Mouse (Mus musculus) stomach, embryonic 15.5 days (tissue): Measurements from ENCODE around the gene Nup85. TPM values are rescaled to one million over a fixed set of nuclear protein-coding genes. Genes with fewer than 3 reads are reported as not detected.

Experiments used
- ATAC-seq: fragments of 200-750 bp; cut with Nextera tagmentation; 2 replicates; pipeline ENCODE4 v1.8.0; 2017; ENCODE audit warnings: low read depth, moderate number of reproducible peaks, moderate TSS enrichment; ENCODE audit not compliant: insufficient read depth, low FRiP score
- H3K27ac ChIP-seq: fragments of 300-500 bp; sonication (generic); 2 replicates; pipeline ENCODE4 v1.5.1; 2015; ENCODE audit warnings: mild to moderate bottlenecking, inconsistent platforms
- H3K27me3 ChIP-seq: fragments of 300-500 bp; sonication (generic); replicated peaks from 2 replicates; pipeline ENCODE4 v1.6.1; 2015; ENCODE audit warnings: inconsistent platforms
- H3K36me3 ChIP-seq: fragments of 300-500 bp; sonication (generic); 2 replicates; pipeline ENCODE4 v1.6.1; 2015; ENCODE audit warnings: inconsistent platforms
- H3K4me1 ChIP-seq: fragments of 300-500 bp; sonication (generic); 2 replicates; pipeline ENCODE4 v1.6.1; 2015; ENCODE audit warnings: inconsistent platforms
- H3K4me2 ChIP-seq: fragments of 300-500 bp; sonication (generic); 2 replicates; pipeline ENCODE4 v1.6.1; 2015; ENCODE audit warnings: mild to moderate bottlenecking, inconsistent platforms
- H3K4me3 ChIP-seq: fragments of 300-500 bp; sonication (generic); replicated peaks from 2 replicates; pipeline ENCODE4 v1.5.1; 2015; ENCODE audit warnings: inconsistent platforms
- H3K9ac ChIP-seq: fragments of 300-500 bp; sonication (generic); 2 replicates; pipeline ENCODE4 v1.6.1; 2015; ENCODE audit warnings: inconsistent platforms
- H3K9me3 ChIP-seq: fragments of 300-500 bp; sonication (generic); 2 replicates; pipeline ENCODE4 v1.6.1; 2016; ENCODE audit warnings: inconsistent platforms
- WGBS: fragments of 180-500 bp; shearing (Covaris S2); methylation state at CpG from one replicate; pipeline ENCODE4 v1.1.7; 2015; 5-methylcytosine and 5-hydroxymethylcytosine counted together
- polyA plus RNA-seq: library from polyadenylated mRNA; unstranded; fragments of >200 nt; fragmentation: Nextera tagmentation; extraction: Ambion mirVana; gene quantifications from 2 replicates; pipeline ENCODE4 v1.2.1, GENCODE M21; 2015

Gene Nup85
- polyA plus RNA-seq, 1 experiment from 2014 or later, result 181 TPM

GRCm38 (mm10) chr11:115606733-115607132, 42.5 kb downstream of the Nup85 start:
- Histone ChIP-seq H3K27ac (no peak overlapping the region), H3K4me1 (peaks cover 27% of the 10 kb centered on the region), H3K4me3 (no peak overlapping the region), H3K9ac (no peak overlapping the region), H3K9me3 (no peaks in the 10 kb centered on the region), H3K4me2 (no peak overlapping the region), H3K27me3 (no peaks in the 10 kb centered on the region), H3K36me3 (peaks cover 32% of the 10 kb centered on the region)
- ATAC-seq, result no peak
- 93% methylated on average over 18 of the region's 18 CpGs for WGBS

- Histone ChIP-seq H3K9ac (no peak overlapping the region), H3K4me1 (peaks cover 27% of the 10 kb centered on the region; the same call in 1 of the 2 replicates), H3K4me2 (no peak overlapping the region), H3K9me3 (no peaks in the 10 kb centered on the region), H3K27ac (no peak overlapping the region), H3K27me3 (no peaks in the 10 kb centered on the region), H3K36me3 (peaks cover 32% of the 10 kb centered on the region), H3K4me3 (no peak overlapping the region)
- ATAC-seq, result no peak
- 76% methylated on average over 23 of the region's 23 CpGs for WGBS
Measured at GRCm38 (mm10) chr11:115608421-115609399, 44.5 kb downstream of the Nup85 start.

- H3K27ac ChIP-seq, result no peak overlapping the region
- H3K4me2 ChIP-seq, result no peak overlapping the region
- WGBS, result 59% methylated on average over 3 of the region's 3 CpGs
- no peak for ATAC-seq
- peaks cover 26% of the 10 kb centered on the region; the same call in 1 of the 2 replicates for H3K4me1 ChIP-seq
- no peaks in the 10 kb centered on the region for H3K9me3 ChIP-seq
- H3K36me3 ChIP-seq, result peaks cover 32% of the 10 kb centered on the region
- no peak overlapping the region for H3K4me3 ChIP-seq
- H3K27me3 ChIP-seq, result no peaks in the 10 kb centered on the region
- H3K9ac ChIP-seq, result no peak overlapping the region
Measured at GRCm38 (mm10) chr11:115609576-115609975, 45.3 kb downstream of the Nup85 start.

GRCm38 (mm10) chr11:115611173-115611572, 46.9 kb downstream of the Nup85 start:
- ATAC-seq, result no peak
- H3K27me3 ChIP-seq, result no peaks in the 10 kb centered on the region
- H3K4me2 ChIP-seq, result no peak overlapping the region
- 67% methylated on average over 6 of the region's 6 CpGs for WGBS
- no peaks in the 10 kb centered on the region for H3K9me3 ChIP-seq
- no peak overlapping the region for H3K27ac ChIP-seq
- peaks cover 19% of the 10 kb centered on the region; the same call in 1 of the 2 replicates for H3K4me1 ChIP-seq
- no peak overlapping the region for H3K9ac ChIP-seq
- 0 out of 2 replicates have a peak overlapping the region, but pooled peaks have one; percentile 79 for H3K4me3 ChIP-seq
- H3K36me3 ChIP-seq, result peaks cover 26% of the 10 kb centered on the region

- H3K27ac ChIP-seq, result peak overlapping the region; percentile 98
- peak overlapping the region; percentile 81 for H3K9ac ChIP-seq
- H3K27me3 ChIP-seq, result no peaks in the 10 kb centered on the region
- peaks cover 18% of the 10 kb centered on the region for H3K36me3 ChIP-seq
- H3K4me1 ChIP-seq, result peaks cover 19% of the 10 kb centered on the region; the same call in 1 of the 2 replicates
- H3K4me2 ChIP-seq, result peak overlapping the region; percentile 91
- under 1% methylated on average over 13 of the region's 13 CpGs for WGBS
- H3K9me3 ChIP-seq, result no peaks in the 10 kb centered on the region
- peak overlapping the region; percentile 79 for H3K4me3 ChIP-seq
- peak; percentile 5 for ATAC-seq
Measured at GRCm38 (mm10) chr11:115612059-115612409, 47.8 kb downstream of the Nup85 start.

DNA sequence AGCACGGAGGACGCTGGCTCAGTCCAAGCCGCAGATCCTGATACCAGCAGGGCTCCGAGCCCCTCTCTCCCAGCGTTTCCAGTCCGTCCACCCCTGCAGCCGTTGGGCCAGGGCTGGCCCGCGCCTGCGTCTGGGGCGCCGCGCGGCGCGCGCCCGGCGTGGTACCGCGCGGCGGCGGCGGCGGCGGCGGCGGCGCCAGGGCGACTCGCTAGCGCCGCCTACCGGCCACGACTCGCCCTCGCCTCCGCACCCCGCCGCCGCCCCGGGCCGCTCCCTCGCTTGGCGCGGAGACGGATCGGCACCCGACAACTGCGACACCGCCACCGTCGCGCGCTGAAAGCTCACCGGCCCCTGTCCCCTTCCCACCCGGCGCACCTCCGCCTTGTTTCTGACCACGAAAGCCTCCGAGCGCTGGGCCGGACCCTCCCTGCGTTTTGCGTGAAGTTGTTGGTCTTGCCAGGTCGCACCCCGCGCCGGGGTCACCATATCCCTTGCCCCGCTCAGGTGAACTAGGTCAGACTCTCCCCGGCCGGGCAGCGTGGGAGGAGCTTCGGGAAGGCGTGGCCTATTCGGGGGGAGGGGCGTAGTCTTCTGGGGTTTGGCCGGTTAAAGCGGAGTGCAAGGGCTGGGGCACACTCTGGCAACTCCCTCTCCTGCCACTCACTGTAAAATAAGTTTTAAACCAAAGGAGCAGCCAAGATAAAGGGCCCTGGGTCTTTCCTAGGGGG, 48.3 kb downstream of the Nup85 start, which contains the start of gene Mif4gd:
Mif4gd (minus strand) TSS at position 560 of the 728 bp plus-strand sequence.
- no peaks in the 10 kb centered on the region for H3K27me3 ChIP-seq
- peak; percentile 84 for ATAC-seq
- H3K36me3 ChIP-seq, result peaks cover 18% of the 10 kb centered on the region; the same call in 1 of the 2 replicates
- H3K4me2 ChIP-seq, result peak within 1 kb of the TSS; percentile 91
- H3K9ac ChIP-seq, result peak within 1 kb of the TSS; percentile 81
- under 1% methylated on average over 68 of the region's 80 CpGs for WGBS
- H3K27ac ChIP-seq, result peak within 1 kb of the TSS; percentile 98
- H3K4me1 ChIP-seq, result peaks cover 19% of the 10 kb centered on the region; the same call in 1 of the 2 replicates
- no peaks in the 10 kb centered on the region for H3K9me3 ChIP-seq
- H3K4me3 ChIP-seq, result peak within 1 kb of the TSS; percentile 79

DNA sequence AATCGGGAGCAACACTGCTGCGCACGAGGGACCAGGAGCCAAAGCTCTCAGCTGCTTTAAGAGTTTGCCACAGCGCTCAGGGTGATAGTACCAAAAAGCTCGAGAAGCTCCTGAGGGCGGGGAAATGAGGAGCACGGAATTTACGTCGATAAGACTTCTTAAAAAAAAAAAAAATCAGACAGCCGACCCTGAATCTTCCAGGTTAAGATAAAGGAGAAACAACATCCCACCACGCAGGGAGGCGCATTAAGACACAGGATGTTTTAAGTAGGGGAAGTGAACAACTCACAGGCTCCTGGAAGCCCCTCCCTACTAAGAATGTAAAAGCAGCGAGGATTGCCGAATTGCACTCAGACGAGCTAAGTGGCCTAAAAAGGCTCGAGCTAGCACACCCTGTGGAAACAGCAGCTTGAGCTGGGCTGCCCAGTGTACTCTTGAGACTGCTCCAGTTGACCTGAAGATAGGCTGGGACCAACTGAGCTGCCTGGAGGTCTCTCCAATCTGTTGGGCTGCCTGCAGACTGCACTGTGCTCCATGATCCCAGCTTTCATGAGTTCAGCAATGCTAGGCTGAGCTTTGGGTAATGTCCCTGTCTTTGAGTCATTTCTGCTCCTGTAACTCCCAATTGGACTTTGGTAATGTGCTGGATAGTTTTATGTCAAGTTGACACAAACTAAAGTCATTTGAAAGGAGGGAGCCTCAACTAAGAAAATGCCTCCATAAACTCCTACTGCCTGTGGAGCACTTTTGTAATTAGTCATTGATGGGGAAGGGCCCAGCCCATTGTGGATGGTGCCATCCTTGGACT, 49.1 kb downstream of the Nup85 start:
- peaks cover 14% of the 10 kb centered on the region; the same call in 1 of the 2 replicates for H3K36me3 ChIP-seq
- H3K4me3 ChIP-seq, result peak overlapping the region; percentile 79
- no peaks in the 10 kb centered on the region for H3K27me3 ChIP-seq
- H3K9ac ChIP-seq, result peak overlapping the region; percentile 81
- WGBS, result 0% methylated on average over 16 of the region's 16 CpGs
- H3K27ac ChIP-seq, result peak overlapping the region; percentile 98
- ATAC-seq, result no peak
- peaks cover 19% of the 10 kb centered on the region; the same call in 1 of the 2 replicates for H3K4me1 ChIP-seq
- peak overlapping the region; percentile 91 for H3K4me2 ChIP-seq
- H3K9me3 ChIP-seq, result no peaks in the 10 kb centered on the region

- H3K4me2 ChIP-seq, result no peak overlapping the region
- H3K9me3 ChIP-seq, result no peaks in the 10 kb centered on the region
- H3K4me1 ChIP-seq, result peaks cover 19% of the 10 kb centered on the region; the same call in 1 of the 2 replicates
- no peaks in the 10 kb centered on the region for H3K27me3 ChIP-seq
- no peak overlapping the region for H3K4me3 ChIP-seq
- ATAC-seq, result no peak
- H3K36me3 ChIP-seq, result peaks cover 5% of the 10 kb centered on the region; the same call in 1 of the 2 replicates
- WGBS, result 78% methylated on average over 10 of the region's 10 CpGs
- 0 out of 2 replicates have a peak overlapping the region, but pooled peaks have one; percentile 27 for H3K27ac ChIP-seq
- H3K9ac ChIP-seq, result no peak overlapping the region
Measured at GRCm38 (mm10) chr11:115614346-115615107, 50.3 kb downstream of the Nup85 start.

DNA sequence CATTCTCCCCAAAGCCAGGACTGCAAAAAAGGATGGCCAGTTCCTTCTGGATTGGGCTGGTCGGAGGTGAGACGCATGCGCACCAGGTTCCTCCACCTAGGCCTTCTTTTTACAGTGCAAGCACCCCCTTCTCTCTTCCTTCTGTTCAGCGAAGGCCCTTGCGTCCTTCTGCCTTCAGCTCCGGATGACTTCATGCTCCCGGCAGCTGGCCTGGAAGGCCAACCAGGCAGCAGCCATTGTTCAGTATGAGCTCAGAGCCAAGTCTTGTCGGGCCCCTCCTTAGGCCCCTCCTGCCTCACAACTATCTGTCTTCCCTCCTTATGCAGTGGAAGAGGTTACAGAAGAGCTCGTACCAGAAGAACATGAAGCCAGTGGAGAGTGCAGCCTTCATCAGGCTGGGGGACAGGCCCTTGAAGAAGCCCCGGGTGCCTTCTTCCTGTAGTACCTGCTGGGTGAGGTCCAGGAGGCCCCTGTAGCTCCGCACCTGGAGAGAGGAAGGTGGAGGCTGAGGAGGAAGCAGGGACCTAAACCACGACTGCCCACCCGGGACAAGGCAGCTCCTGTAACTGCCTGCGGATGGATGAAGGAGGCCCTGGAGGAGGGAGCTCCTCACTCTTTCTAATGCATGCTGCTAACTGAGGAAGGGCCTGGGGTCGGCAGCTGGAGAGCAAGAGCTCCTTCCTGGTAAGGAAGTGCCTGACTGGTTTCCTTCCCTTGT, 51.0 kb downstream of the Nup85 start:
- Histone ChIP-seq H3K4me2 (no peak overlapping the region), H3K27ac (peak overlapping the region; percentile 27), H3K9ac (no peak overlapping the region), H3K27me3 (no peaks in the 10 kb centered on the region), H3K9me3 (no peaks in the 10 kb centered on the region), H3K4me3 (no peak overlapping the region), H3K4me1 (peaks cover 19% of the 10 kb centered on the region; the same call in 1 of the 2 replicates), H3K36me3 (peaks cover 5% of the 10 kb centered on the region; the same call in 1 of the 2 replicates)
- ATAC-seq, result no peak
- WGBS, result 76% methylated on average over 15 of the region's 15 CpGs

- no peak overlapping the region for H3K9ac ChIP-seq
- H3K4me3 ChIP-seq, result no peak overlapping the region
- H3K27ac ChIP-seq, result no peak overlapping the region
- peaks cover 19% of the 10 kb centered on the region; the same call in 1 of the 2 replicates for H3K4me1 ChIP-seq
- H3K27me3 ChIP-seq, result no peaks in the 10 kb centered on the region
- no peak for ATAC-seq
- peaks cover 5% of the 10 kb centered on the region; the same call in 1 of the 2 replicates for H3K36me3 ChIP-seq
- 87% methylated on average over 6 of the region's 6 CpGs for WGBS
- no peaks in the 10 kb centered on the region for H3K9me3 ChIP-seq
- no peak overlapping the region for H3K4me2 ChIP-seq
Measured at GRCm38 (mm10) chr11:115615875-115616274, 51.6 kb downstream of the Nup85 start.
